Mouse (Mus musculus) heart, postnatal 0 days (tissue): Measurements from ENCODE around the gene Pla2g2e.
"Not testable (repeated sequence)": the region's sequence is repeated elsewhere in the genome, so short reads cannot be mapped to it uniquely, and the experiment has no call there.

Experiments
- CTCF ChIP-seq: IDR thresholded peaks from 2 replicates; pipeline ENCODE4 v1.5.1; 2016; ENCODE audit warnings: antibody characterized with exemption, control low read depth, low read depth
- EP300 ChIP-seq: IDR thresholded peaks from 2 replicates; pipeline ENCODE4 v1.6.1; 2016; ENCODE audit warnings: antibody characterized with exemption, low read depth

- not testable (repeated sequence) for TF ChIP-seq CTCF, EP300
Observed at GRCm38 (mm10) chr4:138875275-138875674, 2.5 kb upstream of the Pla2g2e start.
